Mouse (Mus musculus) intestine, embryonic 14.5 days (tissue): ENCODE results near the gene Rin3. TPM values are rescaled to one million over a fixed set of nuclear protein-coding genes. Genes with fewer than 3 reads are reported as not detected.

Source experiments
- ATAC-seq: fragments of 200-750 bp; cut with Nextera tagmentation; replicated peaks from 2 replicates; pipeline ENCODE4 v1.8.0; 2017; ENCODE audit warnings: low read depth, moderate number of reproducible peaks, moderate TSS enrichment, moderate library complexity; ENCODE audit not compliant: low FRiP score, low TSS enrichment
- DNase-seq: peaks from one replicate; pipeline ENCODE4 v3.0.0-alpha.2; 2018; ENCODE audit warnings: low spot score
- H3K27ac ChIP-seq: fragments of 300-500 bp; sonication (generic); 2 replicates; pipeline ENCODE4 v1.5.1; 2014; ENCODE audit warnings: low read depth, mild to moderate bottlenecking, control low read depth
- H3K27me3 ChIP-seq: fragments of 300-500 bp; sonication (generic); replicated peaks from 2 replicates; pipeline ENCODE4 v1.6.1; 2014; ENCODE audit warnings: low read length, control low read depth; ENCODE audit not compliant: control insufficient read depth, insufficient read depth
- H3K36me3 ChIP-seq: fragments of 300-500 bp; sonication (generic); 2 replicates; pipeline ENCODE4 v1.6.1; 2014; ENCODE audit warnings: low read length, control low read depth; ENCODE audit not compliant: control insufficient read depth, insufficient read depth
- H3K4me1 ChIP-seq: fragments of 300-500 bp; sonication (generic); replicated peaks from 2 replicates; pipeline ENCODE4 v1.6.1; 2014; ENCODE audit warnings: low read length, control low read depth, mixed read lengths; ENCODE audit not compliant: control insufficient read depth, insufficient read depth
- H3K4me2 ChIP-seq: fragments of 300-500 bp; sonication (generic); 2 replicates; pipeline ENCODE4 v1.6.1; 2014; ENCODE audit warnings: low read length
- H3K4me3 ChIP-seq: fragments of 300-500 bp; sonication (generic); 2 replicates; pipeline ENCODE4 v1.5.1; 2014; ENCODE audit warnings: low read depth, low read length, control low read depth, mixed read lengths
- H3K9ac ChIP-seq: fragments of 300-500 bp; sonication (generic); 2 replicates; pipeline ENCODE4 v1.6.1; 2014; ENCODE audit warnings: mild to moderate bottlenecking, low read length
- H3K9me3 ChIP-seq: fragments of 300-500 bp; sonication (generic); 2 replicates; pipeline ENCODE4 v1.6.1; 2016; ENCODE audit warnings: low read length, control low read depth; ENCODE audit not compliant: control insufficient read depth
- WGBS: fragments of 180-500 bp; shearing (Covaris S2); extraction: QIAGEN DNeasy Blood & Tissue Kit; methylation state at CpG from one replicate; pipeline ENCODE4 v1.1.7; 2014; 5-methylcytosine and 5-hydroxymethylcytosine counted together
- polyA plus RNA-seq: library from polyadenylated mRNA; unstranded; fragments of >200 nt; fragmentation: Nextera tagmentation; extraction: Ambion mirVana; gene quantifications from 2 replicates; pipeline ENCODE4 v1.2.1, GENCODE M21; 2014

The Rin3 gene
- polyA plus RNA-seq, 1 experiment from 2014 or later, result 13.4 TPM

DNA sequence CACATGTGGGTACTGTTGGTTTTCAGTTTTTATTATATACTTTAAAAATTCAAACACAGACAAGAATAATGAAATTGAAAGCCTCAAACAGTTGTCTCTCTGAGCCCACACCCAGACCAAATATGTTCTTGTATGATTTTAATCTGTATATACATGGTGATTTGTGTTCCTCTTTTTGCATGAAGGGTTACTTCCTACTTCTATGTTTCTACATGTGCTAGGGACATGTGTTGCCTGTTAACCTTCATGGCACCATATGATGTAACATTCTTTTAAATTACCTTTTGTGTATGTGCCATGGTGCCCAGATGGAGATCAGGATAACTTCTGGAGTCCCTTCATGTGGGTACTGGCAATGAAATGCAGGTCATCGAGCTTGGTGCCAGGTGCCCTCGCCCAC, 7.8 kb downstream of the Rin3 start:
- Histone ChIP-seq H3K4me1 (peaks cover 51% of the 10 kb centered on the region), H3K36me3 (peaks cover 6% of the 10 kb centered on the region; the same call in 1 of the 2 replicates), H3K9ac (no peak overlapping the region), H3K27me3 (no peaks in the 10 kb centered on the region), H3K27ac (no peak overlapping the region), H3K9me3 (no peaks in the 10 kb centered on the region), H3K4me2 (no peak overlapping the region), H3K4me3 (no peak overlapping the region)
- WGBS, result 91% methylated on average over 2 of the region's 2 CpGs
- no peak for ATAC-seq
- no peak for DNase-seq

DNA sequence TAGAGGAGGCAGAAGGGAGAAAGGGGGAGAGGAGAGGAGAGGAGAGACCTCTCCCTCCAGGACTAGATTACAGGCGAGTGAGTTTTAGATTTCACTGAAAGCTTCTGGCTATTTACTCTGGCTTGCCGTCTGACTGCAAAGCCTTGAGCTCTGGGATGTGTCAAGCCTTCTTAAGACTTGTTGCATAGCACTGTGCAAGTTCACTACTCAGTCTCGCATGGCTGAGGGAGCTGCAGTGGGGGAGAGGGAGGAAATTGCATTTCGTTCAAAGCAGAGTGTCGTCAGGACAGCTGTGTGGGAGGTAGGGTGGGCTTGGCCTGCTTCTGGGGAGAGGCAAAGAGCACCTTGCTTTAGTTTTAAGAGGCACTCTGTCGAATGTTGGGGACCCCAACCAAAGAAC, 8.8 kb downstream of the Rin3 start:
- peak overlapping the region; percentile 66 for H3K27ac ChIP-seq
- no peaks in the 10 kb centered on the region for H3K9me3 ChIP-seq
- no peaks in the 10 kb centered on the region for H3K27me3 ChIP-seq
- no peak for DNase-seq
- H3K4me1 ChIP-seq, result peaks cover 45% of the 10 kb centered on the region
- H3K4me3 ChIP-seq, result no peak overlapping the region
- peaks cover 6% of the 10 kb centered on the region; the same call in 1 of the 2 replicates for H3K36me3 ChIP-seq
- H3K9ac ChIP-seq, result no peak overlapping the region
- 17% methylated on average over 6 of the region's 6 CpGs for WGBS
- H3K4me2 ChIP-seq, result no peak overlapping the region
- no peak for ATAC-seq

DNA sequence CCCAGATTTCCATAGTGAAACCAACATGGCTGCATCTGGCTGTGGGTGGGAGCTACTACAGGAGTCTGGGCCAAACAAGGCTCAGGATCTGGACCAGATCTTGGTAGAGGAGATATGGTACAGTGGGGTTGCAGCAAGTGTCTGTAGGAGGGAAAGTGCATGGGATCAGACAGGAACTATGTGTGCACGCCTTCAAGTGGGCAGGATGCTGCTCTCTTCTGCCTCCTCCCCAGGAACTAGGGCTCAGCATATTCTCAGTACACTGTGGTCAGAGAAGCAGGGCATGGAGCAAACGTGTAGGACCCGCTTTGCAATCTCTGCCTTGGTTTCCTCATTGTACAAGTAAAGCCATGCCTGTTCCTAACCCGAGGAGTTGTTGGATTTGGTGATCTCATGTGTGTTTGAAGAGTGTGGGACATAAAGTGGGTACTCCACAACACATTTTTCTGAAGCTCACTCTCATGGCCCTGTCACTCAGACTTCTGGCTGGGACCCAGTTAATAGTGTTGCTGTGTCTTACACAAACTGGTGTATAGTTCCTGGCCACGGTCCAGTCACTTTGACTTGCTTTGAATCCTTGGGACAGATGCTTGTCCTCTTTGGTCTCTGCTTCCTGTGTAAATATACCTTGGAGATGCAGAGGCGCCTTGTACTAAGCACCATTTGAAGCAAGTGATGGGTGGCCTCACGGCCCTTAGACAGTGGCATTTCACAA, 9.8 kb downstream of the Rin3 start:
- no peak overlapping the region for H3K4me2 ChIP-seq
- peak overlapping the region; percentile 66; the same call in 1 of the 2 replicates for H3K27ac ChIP-seq
- no peak overlapping the region for H3K9ac ChIP-seq
- ATAC-seq (no peak), DNase-seq (no peak)
- no peak overlapping the region for H3K4me3 ChIP-seq
- H3K36me3 ChIP-seq, result peaks cover 6% of the 10 kb centered on the region; the same call in 1 of the 2 replicates
- no peaks in the 10 kb centered on the region for H3K27me3 ChIP-seq
- peaks cover 36% of the 10 kb centered on the region for H3K4me1 ChIP-seq
- WGBS, result 79% methylated on average over 7 of the region's 7 CpGs
- H3K9me3 ChIP-seq, result no peaks in the 10 kb centered on the region

DNA sequence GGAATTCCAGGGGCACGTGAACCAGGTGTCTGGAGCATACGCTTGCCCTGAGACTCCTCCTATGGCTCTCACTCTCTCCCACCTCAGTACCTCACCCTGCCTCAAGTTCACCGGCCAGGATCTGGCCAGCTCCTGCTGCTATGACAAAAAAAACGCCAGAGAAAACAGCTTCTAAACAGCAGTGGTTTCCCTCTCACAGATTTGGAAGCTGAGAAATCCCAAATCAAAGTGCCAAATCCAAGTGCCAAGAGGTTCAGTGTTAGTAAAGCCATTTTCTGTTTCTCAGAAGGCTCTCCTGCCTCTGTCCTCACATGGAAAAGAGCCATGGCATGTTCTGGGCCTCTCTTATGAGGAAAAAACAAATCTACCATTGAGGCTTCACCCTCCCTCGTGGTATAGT, 11.8 kb downstream of the Rin3 start:
- Histone ChIP-seq H3K4me1 (peaks cover 16% of the 10 kb centered on the region), H3K36me3 (peaks cover 4% of the 10 kb centered on the region; the same call in 1 of the 2 replicates), H3K9ac (no peak overlapping the region), H3K9me3 (no peaks in the 10 kb centered on the region), H3K27ac (no peak overlapping the region), H3K4me3 (no peak overlapping the region), H3K27me3 (no peaks in the 10 kb centered on the region), H3K4me2 (no peak overlapping the region)
- 73% methylated on average over 5 of the region's 5 CpGs for WGBS
- no peak for DNase-seq
- no peak for ATAC-seq

DNA sequence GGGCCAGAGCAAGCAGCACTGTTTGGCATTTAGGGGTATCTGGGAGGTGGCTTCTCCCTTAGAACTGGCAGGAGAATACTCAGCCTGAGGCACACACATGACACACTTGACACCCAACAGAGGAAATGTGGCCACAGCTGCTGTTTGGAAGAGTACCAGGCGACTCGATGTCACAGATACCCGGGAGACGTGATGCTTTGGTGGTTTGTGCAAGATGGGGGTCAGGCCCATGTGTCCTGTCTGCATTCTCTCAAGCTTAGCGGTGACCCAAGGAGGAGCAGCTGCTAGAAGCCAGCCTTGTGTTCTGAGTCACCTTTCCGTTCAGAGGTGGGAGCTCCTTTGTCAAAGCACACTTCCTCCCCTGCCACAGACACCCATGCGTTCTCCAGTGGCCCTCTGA, 12.4 kb downstream of the Rin3 start:
- 67% methylated on average over 7 of the region's 7 CpGs for whole genome bisulfite sequencing

DNA sequence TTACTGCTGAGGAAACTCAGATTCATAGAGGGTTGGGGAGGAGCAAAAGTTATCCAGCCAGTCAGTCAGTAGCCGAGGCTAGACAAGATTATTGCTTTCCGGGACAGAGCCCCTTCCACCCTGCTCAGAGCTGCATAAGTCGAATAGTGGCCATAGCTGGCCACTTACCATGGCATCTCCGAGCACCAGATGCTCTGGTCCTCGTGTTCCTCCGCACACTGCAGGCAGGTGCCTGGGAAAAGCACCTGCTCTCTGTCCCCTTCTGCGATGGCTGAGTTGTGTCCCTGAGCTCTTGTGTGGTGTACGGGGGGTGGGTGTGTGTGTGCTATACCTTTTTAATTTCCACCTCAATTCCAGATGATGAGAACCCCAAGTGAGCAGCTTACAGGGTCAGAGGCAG, 12.8 kb downstream of the Rin3 start:
- no peak overlapping the region for H3K27ac ChIP-seq
- no peaks in the 10 kb centered on the region for H3K36me3 ChIP-seq
- ATAC-seq (no peak), DNase-seq (no peak)
- no peak overlapping the region for H3K4me3 ChIP-seq
- WGBS, result 86% methylated on average over 8 of the region's 8 CpGs
- peaks cover 16% of the 10 kb centered on the region for H3K4me1 ChIP-seq
- H3K9me3 ChIP-seq, result no peaks in the 10 kb centered on the region
- no peak overlapping the region for H3K4me2 ChIP-seq
- no peaks in the 10 kb centered on the region for H3K27me3 ChIP-seq
- H3K9ac ChIP-seq, result no peak overlapping the region

More for the DNA sequence above, 12.4 kb downstream of the Rin3 start:
- H3K27me3 ChIP-seq, result no peaks in the 10 kb centered on the region
- no peak overlapping the region for H3K9ac ChIP-seq
- no peak for DNase-seq
- H3K36me3 ChIP-seq, result no peaks in the 10 kb centered on the region
- no peak for ATAC-seq
- H3K4me1 ChIP-seq, result peaks cover 16% of the 10 kb centered on the region
- H3K4me3 ChIP-seq, result no peak overlapping the region
- no peaks in the 10 kb centered on the region for H3K9me3 ChIP-seq
- no peak overlapping the region for H3K27ac ChIP-seq
- no peak overlapping the region for H3K4me2 ChIP-seq

DNA sequence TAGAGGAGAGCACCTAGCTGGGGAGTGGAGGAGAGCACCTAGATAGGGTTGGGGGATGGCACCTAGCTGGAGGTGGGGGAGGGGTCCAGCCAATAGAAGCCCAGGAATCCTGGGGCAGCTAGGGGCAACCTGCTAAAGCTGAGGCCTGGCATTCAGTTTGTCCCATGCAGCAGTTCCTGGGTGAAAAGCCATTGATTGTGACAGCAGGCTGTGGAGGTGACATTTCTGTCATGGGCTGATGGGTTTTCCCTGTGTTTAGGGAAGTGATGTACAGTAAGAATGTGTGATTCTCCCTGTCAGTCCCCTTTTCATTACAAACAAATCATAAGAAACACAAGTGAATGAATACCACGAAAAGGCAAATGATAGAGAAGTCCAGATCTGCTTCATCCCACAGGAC, 13.5 kb downstream of the Rin3 start:
- WGBS, result 59% methylated on average over 1 of the region's 1 CpGs
- DNase-seq, result no peak
- Histone ChIP-seq H3K9me3 (no peaks in the 10 kb centered on the region), H3K27ac (no peak overlapping the region), H3K9ac (no peak overlapping the region), H3K4me1 (peaks cover 16% of the 10 kb centered on the region), H3K4me2 (no peak overlapping the region), H3K36me3 (no peaks in the 10 kb centered on the region), H3K4me3 (no peak overlapping the region), H3K27me3 (no peaks in the 10 kb centered on the region)
- ATAC-seq, result no peak

DNA sequence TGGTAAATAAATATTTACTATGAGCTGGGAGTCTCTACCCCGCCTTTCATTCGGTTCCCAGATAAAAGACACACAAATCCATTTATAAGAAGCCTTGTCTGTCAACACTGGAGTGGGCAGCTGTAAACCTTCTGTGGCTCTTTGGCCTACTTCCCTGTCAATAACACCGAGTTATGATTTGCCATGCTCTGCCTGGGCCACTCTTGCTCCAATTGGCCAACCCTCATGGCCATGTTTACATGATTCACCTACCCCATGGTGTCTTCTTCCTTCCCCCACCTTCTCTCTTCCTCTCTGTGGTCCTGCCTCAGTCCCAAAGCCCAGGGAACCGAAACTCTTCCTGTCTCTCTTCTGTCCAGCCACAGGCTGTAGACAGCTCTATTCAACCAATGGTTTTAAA, 14.1 kb downstream of the Rin3 start:
- no peak overlapping the region for H3K9ac ChIP-seq
- no peak overlapping the region for H3K27ac ChIP-seq
- ATAC-seq, result no peak
- 72% methylated on average over 4 of the region's 4 CpGs for WGBS
- H3K27me3 ChIP-seq, result no peaks in the 10 kb centered on the region
- H3K4me1 ChIP-seq, result peaks cover 14% of the 10 kb centered on the region
- no peaks in the 10 kb centered on the region for H3K36me3 ChIP-seq
- H3K4me2 ChIP-seq, result no peak overlapping the region
- DNase-seq, result no peak
- H3K4me3 ChIP-seq, result no peak overlapping the region
- no peaks in the 10 kb centered on the region for H3K9me3 ChIP-seq

DNA sequence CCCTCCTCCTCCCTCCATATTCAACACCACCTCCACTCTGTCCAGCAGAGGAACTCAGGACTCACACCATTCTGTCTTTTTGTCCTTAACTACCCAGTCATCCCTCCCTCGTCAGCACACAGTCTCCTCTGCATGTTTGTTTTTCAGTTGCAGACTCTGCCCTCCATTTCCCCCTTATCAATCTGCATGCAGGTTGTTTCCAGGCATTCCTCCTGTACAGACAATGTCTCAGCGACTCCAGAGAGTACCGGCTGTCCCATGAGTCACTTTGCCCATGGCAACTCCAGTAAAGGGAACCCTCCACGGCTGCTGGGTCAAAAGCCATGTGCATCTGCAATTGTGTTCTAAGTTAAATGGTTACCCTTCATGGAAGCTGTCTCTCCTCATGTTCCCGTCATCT, 16.4 kb downstream of the Rin3 start:
- no peak overlapping the region for H3K4me2 ChIP-seq
- no peak for DNase-seq
- no peak for ATAC-seq

More for the DNA sequence above, 16.4 kb downstream of the Rin3 start:
- no peak overlapping the region for H3K4me3 ChIP-seq
- WGBS, result 49% methylated on average over 5 of the region's 5 CpGs
- peaks cover 20% of the 10 kb centered on the region for H3K4me1 ChIP-seq
- no peaks in the 10 kb centered on the region for H3K9me3 ChIP-seq
- no peak overlapping the region for H3K9ac ChIP-seq
- no peak overlapping the region for H3K27ac ChIP-seq
- H3K36me3 ChIP-seq, result no peaks in the 10 kb centered on the region
- H3K27me3 ChIP-seq, result no peaks in the 10 kb centered on the region
